Mouse (Mus musculus): ENCODE data around the gene Mycbp2.
A peak's percentile ranks its signal among the peaks of the same experiment; 100 is the strongest.

Gene Mycbp2

DNA sequence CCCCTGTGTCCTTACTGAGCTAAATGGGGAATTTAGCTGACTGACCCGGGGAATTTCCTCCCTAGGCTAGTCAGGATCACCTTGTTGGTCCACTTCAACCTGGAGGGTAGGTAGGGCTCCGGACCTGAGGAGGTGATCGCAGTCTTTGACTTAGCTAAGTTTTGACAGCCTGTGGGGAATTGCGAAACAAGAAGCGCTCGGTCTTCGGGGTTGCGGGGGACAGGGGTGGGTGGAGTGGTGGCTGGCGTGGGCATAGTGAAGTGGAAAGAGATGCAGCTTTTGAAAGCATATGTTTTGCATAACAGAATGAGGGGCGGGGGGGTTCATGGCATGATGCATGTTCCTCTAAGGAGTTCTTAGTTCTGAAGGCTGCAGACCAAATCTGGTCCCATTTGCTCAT, 275.8 kb downstream of the Mycbp2 start:
- DNase-seq = peak in 1 of 2 experiments; percentile 56

DNA sequence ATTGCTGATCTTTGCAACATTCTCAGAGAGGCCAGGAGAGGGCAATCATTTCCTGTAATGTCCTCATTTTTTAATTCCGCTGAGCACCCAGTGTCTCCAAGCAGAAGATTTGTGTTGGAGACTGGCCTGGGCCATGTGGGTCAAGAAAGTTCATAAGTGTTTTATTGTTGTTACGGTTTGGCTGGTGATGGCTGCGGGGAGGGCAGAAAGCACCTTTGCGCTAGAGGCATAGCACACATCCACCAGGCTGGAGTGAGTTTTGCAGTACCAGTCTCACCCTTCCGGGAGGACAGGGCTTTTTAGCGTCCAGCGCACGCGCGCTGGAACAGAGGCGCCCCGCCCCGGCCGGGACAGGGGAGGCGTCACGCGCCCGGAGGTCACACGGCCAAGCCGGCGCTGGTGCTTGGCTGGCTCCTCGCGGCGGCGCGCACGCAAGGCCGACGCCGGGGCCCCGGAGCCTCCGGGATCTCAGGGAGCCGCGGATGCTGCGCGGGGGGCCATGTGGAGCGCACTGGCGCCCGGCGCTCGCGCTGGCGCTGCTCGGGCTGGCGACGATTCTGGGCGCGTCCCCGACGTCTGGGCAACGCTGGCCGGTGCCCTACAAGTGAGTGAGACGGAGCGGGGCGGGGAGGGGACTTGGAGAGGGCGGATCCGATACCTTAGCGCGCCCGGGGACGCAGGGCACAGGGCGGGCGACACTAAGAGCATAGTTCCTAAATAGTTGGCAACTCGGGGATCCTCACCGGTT, 276.6 kb downstream of the Mycbp2 start, which contains the start of gene Cln5:
Gene Cln5 (plus strand): TSS at position 353 of the 748 bp plus-strand sequence.
- peak; percentile 94 to 98 for DNase-seq

DNA sequence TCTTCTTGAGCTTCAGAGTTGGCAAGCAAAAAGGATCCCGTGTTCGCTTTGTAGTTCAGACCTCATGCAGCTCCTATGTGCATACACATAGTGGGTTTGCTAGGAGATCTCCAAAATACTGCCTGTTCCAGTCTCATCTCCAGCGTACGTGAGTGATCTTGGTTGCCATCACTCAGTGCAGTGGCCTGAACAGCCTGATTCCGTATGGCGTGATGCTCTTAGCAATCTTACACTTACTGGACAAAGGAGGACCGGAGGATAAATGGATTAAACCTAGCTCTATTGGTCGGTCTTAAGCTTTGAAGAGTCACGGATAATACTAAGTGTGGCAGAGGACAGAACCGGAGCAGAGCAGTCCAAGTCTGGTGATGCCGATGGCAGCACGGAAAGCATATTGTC, 277.1 kb downstream of the Mycbp2 start:
- DNase-seq = no peak

DNA sequence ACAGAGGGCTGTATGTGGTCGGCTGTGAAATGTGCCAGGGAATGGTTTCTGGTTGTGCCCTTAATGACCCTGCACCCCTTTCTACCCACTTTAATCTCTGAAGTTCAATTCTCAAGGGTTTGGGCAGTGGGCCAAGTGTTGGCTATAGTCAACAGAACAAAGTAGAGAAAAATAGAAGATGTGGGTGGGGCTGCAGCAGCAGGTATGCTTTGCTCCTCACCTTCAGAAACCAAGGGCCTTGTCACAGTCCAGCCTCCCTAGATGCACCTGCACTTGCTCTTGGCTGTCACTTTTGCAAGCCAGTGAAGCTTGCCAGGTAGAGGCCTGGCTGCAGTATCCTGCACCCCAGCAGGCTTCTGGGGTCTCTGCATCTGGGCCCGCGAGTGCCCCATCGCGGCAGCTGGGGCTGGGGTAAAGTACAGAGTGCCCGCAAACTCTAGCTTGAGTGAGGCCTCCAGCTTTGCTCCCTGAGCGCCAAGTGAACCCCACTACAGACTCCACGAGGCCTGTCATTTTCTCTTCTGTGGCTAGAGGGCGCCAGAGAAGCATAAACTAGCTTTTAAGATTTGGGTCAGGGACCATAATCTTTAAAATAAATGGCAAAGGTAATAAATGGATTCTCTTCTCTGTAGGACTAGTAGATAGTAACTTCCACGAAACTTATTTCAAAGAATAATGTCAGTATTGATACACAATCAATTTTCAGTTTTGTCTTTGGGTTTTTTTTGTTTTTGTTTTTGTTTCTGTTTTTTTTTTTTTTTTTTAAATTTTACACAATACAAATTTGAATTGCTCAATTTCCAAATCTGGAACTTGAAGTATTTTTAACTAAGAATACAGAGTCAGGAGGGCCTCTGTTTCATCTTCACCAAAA, 281.1 kb downstream of the Mycbp2 start:
- peak; percentile 81 to 93 for DNase-seq
